Mouse (Mus musculus): ENCODE data around the gene Gm8050.
A peak's percentile ranks its signal among the peaks of the same experiment; 100 is the strongest.
"Not testable (repeated sequence)": the region's sequence is repeated elsewhere in the genome, so short reads cannot be mapped to it uniquely, and the experiment has no call there.

The Gm8050 gene

GRCm38 (mm10) chr14:6720151-6720550 lies at the start of gene Gm8050:
Gene Gm8050, minus strand, starts transcription at chr14:6720251.
- not testable (repeated sequence) for DNase-seq

GRCm38 (mm10) chr14:6757231-6757536 lies 37.1 kb upstream of the Gm8050 start:
- not testable (repeated sequence) for DNase-seq

- DNase-seq, result peak; percentile 9 to 26
Observed at GRCm38 (mm10) chr14:6756384-6757230, 36.6 kb upstream of the Gm8050 start.

GRCm38 (mm10) chr14:6742232-6742631 lies 22.2 kb upstream of the Gm8050 start, which contains the start of gene Gm3636:
Gene Gm3636, minus strand, starts transcription at chr14:6742332.
- not testable (repeated sequence) for DNase-seq

GRCm38 (mm10) chr14:6684070-6684469 lies 36.0 kb downstream of the Gm8050 start, which contains the start of gene Gm10251:
Gene Gm10251, minus strand, starts transcription at chr14:6684170.
- not testable (repeated sequence) for DNase-seq
